Mouse (Mus musculus) megakaryocyte, embryonic 14.5 days (primary cell): ENCODE measurements at regions not wholly inside any gene's neighbourhood (a gene's known extent, or its start where the extent isn't known, plus 50 kb on each side); places are given as distances from the start of the nearest gene placed in this dataset.

Experiments
- FLI1 ChIP-seq: IDR thresholded peaks from 2 replicates; pipeline ENCODE4 v1.6.1; 2012; ENCODE audit warnings: low read length, inconsistent platforms, mixed read lengths
- GATA1 ChIP-seq: IDR thresholded peaks from 3 replicates; pipeline ENCODE4 v1.6.1; 2012; ENCODE audit warnings: mixed read lengths, low read length, inconsistent platforms, borderline replicate concordance

DNA sequence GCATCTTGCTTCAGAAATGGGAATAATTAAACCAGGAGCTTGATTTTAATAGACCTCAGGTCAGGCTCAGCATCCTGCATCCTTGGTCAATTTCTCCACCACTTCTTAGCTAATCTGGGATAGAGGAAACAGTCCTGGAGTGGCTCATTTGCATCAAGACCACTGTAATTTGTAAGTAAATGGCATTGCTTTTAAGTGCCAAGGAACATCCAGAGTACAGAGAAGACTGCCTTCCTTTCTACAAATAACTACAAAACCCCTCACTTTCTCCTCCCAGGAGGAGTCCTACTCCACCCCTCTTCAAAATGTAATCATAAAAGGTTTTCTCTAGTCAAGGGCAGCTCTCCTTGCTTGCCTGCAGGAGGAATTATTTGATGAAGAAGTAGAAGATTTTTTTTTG lies 96.2 kb upstream of the Camk1g start:
- no peak for TF ChIP-seq GATA1
- no peak for TF ChIP-seq FLI1
